Mouse (Mus musculus): ENCODE data around the gene Bcl6b.

Gene Bcl6b

DNA sequence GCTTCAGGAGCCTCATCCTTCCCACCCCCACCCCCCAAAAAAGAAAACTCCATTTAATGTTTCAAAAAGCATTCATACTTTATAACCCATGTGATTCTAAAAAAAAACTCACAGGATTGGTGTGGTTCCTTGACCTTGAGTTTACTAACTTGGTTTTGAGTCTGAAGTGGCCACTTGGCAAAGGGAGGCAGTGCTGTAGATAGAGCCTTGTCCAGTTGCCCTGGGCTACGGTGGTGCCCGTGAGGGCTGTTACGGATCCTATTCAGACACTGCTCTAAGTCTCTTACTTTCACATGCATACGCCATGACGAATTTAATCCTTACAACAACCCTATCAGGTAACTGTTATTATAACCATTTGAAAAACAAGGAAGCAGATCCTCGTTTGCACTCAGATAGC lies 17.6 kb downstream of the Bcl6b start:
- no peak for DNase-seq

DNA sequence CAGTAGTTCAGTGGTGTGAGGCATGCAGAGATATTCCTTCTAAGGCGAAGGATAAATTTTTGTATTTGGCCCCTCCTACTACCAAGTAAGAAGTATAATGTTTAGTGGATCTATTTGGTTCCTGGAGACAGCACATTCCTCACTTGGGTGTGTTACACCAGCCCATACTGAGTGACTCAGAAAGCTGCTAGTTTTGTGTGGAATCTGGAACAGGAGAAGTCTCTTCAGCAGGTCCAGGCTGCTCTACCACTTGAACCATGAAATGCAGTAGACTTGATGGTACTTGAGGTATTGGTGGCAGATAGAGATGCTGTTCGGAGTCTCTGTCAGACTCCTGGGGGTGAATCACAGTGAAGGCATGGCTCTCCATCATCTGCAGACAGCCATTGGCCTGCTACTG lies 18.9 kb downstream of the Bcl6b start:
- DNase-seq = no peak

DNA sequence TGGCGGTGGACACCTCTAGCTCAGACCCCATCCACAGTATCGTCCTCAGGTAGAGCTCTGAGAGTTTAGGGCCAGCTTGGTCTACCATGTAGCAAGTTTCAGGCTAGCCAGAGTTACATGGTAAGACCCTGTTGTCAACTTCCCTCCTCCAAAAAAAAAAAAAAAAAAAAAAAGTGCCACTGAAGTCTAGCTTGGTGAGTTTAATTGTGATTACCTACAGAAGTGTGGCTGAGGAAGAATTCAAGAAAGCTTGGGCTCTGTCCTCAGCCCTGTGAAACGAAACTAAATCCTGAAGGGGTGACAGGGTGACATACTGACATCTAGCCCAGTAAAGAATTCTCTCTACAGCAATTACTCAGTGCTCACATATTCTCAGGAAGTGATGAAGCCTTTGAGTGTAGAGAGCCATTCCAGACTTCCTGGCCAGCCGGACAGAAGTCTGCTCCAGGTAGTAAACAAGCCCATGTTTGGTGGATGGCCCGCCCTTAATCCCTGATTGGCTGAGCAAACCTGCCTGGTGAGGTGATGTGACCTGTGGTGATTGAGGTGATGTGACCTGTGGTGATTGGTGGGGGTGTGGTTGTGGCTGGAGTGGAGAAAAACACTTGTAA lies 20.7 kb downstream of the Bcl6b start:
- DNase-seq = no peak

DNA sequence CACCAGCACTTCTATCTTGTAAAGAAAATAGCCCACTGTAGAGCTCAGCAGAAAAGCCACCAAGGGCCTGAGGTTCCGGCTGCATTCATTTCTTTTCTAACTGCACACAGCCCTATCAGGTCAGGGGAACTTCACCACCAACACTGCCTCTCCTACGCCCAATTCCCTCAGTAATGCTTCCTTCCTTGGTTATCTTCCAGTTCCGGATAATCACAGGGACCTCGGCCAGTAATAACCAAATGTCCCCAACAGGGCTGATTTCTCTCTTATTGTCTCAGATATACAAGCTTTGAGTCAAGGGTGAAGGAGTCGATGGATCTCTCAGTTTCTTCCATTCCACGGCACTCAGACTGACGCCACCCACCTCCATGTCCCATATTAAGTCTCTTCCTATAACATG lies 22.3 kb downstream of the Bcl6b start:
- no peak for DNase-seq

- DNase-seq = no peak
Measured at GRCm38 (mm10) chr11:70206801-70207200, 22.8 kb downstream of the Bcl6b start.

DNA sequence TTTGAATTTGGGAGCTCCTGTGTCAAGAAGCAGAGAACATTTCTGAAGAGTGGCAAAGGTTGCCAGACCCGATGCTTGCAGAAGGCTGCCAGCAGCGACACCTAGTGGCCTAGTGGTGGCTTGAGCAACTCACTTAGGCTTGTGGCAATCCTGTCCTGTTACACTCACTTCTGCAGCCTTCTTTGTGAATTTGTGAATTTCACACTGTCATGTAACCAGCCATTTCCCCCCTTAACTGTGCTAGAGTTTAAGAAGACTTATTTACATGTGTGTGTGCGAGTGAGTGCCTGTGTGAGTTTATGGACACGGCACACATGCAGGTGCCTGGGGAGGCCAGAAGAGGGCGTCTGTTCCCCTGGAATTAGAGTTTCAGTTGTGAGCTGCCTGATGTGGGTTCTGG lies 27.9 kb downstream of the Bcl6b start:
- DNase-seq = peak; percentile 87

DNA sequence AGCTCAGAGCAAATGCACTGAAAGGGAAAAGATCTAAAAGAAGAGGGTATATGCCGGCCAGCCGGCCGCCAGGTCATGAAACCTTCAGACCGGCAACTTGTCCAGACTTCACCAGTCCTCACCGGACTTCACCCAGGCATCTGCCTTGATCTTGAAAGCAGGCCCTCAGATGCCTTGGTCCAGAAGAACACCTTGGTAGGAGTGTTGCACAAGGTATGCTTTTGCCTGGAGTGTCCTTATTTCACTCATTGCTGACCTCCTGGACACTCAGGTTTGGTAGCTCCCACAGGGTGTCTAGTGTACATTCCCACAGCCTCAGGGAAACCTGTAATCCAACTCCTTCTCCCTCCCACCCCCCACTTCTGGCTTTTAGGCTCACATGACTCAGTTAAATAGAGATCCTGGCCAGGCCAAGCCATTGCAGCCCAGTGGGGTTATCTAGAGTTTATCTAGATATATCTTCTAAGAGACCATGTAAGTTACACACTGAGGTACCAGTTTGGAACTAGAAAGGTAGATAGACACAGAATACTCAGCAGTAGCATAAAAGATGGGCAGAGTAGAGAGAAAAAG lies 29.5 kb downstream of the Bcl6b start:
- no peak for DNase-seq

DNA sequence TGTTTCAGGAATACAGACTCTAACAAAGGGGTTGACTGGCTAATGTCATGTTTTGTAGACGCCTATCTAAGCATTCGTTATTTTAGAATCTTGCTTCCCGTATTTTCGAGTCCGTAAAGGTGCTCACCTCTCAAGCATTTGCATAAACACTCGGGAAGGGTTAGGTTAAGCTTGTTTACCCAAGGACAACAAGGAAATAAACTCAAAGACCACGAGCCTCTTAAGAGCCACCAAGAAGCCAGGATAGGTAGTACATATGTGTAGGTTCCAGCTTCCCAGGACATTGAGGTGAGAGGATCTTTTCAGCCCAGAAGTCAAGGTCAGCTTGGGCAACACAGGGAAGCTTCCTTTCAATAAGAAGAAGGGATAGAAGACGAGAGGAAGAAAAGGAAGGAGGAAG lies 30.5 kb downstream of the Bcl6b start:
- DNase-seq = no peak

DNA sequence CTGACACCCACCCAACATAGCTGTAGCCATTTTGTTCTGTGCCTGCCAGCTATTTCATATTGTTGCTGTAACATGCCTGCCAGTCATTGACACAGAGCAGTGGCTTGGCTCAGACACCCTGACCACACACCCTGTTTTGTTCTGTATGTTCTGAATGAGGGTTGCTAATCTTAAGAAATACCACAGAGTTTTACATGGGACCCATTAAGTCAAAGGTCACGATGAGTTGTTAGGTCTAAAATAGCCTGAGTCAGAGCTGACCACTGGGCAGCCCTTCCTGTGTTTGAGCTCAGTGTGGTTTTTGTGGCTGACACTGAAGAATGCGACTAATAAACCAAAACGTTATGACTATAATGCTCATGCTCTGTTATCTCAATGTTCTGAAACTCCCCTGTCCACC lies 31.3 kb downstream of the Bcl6b start:
- no peak for DNase-seq

DNA sequence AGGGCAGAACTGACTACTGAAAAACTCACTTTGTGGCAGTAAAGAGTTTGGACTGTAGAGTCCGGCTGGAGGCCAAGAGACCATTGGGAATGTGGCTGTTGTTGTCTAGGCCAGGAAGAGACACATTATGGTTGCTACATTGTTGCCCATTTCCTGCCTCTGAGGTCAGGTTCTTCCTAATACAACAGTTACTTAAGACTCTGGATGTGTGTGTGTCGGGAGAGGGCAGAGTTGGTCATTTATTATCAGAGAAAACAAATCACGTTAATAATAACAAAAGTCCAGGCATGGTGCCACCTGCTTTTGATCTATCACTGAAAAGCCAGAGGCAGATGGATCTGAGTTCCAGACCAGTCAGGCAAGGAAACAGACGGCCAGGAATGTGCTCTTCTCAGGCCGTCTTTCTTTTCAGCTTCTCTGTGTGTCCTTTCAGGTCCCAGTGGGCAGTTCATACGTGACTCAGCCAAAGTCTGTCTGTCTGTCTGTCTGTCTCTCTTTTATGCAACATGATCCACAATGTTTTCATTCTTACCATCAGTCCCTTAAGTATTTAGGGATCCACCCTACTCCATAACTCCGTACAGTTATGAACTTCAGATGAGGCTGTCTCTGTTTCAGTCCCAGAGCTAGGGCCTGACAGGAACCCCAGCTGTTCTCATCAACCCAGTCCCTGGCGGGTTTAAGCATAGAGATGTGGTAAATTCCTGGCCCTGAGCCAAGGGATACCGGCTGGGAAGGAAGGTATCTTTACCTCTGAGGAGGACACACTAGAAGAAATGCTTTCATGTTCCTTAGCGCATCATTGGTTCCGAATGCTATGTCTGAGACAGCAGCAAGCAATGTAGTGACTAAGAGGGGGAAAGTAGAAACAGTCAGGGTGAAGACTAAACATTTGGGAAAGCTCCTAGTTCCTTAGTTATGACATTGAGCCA lies 36.0 kb downstream of the Bcl6b start:
- DNase-seq = no peak

DNA sequence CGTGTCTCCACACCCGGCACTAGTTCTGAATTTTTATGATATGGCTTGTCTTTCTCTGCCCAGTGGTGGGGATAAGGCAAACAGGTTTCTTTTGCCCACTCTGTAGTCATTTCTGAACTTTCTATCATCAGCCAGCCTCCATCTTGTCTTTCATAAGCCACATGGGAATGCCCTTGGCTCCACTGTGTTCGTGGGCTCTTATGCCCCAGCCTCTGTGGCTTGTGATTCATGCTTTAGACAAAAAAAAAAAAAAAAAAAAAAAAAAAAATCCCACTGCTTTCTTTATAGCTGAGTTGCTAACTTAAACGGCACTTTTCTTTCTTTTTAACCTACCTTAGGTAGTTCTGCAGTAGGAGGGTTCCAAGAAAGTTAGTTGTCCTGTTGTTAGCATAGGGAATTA lies 37.4 kb downstream of the Bcl6b start:
- DNase-seq = no peak

- no peak for DNase-seq
Measured at GRCm38 (mm10) chr11:70191188-70191587, 38.4 kb downstream of the Bcl6b start.

GRCm38 (mm10) chr11:70189319-70190134 lies 40.1 kb downstream of the Bcl6b start:
- no peak for DNase-seq

GRCm38 (mm10) chr11:70185120-70185519 lies 44.5 kb downstream of the Bcl6b start:
- DNase-seq = no peak

DNA sequence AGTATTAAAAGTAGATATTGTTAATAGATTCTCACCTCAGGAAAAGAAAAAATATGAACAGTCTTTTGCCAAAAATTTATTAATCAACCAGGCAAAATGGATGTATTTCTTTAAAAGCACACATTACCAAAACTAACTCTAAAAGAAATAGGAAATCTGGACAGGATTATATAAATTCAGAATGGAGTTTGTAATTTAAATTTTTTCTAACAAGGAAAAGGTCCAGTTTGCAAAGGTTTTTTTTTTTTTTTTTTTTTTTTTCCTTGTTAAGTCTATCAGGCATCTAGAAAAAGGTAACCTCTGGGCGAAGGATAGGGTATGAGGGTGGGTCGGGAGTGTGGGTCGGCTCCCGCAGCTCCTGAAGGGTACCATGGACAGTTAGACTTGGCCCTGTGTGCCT lies 49.1 kb downstream of the Bcl6b start:
- DNase-seq = no peak

DNA sequence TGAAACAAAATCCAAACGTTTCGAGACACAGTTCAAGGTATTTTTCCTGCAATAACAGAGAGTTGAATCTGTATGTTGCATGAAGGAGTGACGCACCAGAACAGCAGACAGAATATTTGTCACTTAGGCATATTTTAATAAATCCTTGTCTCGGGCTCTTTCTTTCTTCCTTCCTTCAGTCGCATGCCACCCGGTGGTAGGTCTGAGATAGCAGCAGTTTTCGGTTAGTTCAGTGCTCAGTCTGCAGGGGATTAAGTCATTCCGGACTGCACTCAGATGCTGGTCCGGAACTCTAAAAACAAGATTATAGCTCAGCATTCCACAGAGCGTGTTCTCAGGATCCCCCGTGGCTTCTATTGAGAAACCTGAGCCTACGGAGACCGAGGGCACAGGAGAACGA lies 50.2 kb downstream of the Bcl6b start:
- peak; percentile 20 for DNase-seq

DNA sequence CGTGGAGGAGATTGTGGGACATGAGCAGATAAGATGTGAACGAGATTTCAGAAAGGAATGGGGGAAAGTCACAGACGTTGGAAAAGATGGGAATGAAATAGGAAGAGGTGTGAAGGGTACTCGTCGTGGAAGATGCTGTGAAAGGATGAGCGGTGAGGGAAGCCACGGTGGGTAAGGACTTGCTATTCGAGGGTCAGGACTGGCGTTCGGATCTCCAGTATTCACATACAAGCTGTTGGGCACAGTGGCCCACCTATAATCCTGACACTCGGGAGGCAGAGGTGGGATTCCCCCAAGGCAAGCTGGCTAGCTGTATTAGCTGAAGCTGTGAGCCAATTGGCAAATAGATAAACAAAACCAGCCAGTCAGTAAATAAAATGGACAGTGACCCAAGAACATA lies 50.8 kb downstream of the Bcl6b start:
- no peak for DNase-seq

- DNase-seq = no peak
Measured at GRCm38 (mm10) chr11:70178311-70178710, 51.3 kb downstream of the Bcl6b start.

DNA sequence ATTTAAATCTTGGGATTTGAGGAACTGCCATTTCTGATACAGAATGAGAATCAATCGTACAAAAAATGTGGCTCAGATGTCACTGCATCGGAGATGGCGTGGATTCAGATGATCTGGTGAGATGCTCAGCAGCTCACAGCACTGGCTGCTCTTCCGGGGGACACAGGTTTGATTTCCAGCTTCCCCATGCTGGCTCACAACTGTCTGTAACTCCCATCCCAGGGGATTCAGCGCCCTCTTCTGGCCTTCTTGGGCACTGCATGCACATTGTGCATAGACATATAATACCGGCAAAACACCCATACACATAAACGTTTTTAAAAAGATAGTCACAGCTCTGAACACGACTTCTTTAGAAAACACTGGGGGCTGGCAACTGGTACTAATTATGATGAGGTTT lies 52.0 kb downstream of the Bcl6b start:
- peak; percentile 31 for DNase-seq

DNA sequence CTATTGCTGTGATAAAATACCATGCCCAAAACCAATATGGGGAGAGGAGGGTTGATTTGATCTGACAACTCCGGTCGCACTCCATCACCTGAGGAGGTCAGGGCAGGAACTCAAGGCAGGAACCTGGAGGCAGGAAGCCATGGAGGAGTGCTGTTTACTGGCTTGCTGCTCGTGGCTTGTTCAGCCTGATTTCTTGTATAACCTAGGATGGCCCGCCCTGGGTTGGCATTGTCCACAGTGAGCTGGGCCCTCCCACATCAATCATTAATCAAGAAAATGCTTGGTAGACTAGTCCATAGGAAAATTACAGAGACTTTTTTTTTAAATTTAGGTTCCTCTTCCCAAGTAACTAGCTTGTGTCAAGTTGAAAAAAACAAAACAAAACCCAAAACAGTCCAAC lies 55.1 kb downstream of the Bcl6b start:
- no peak for DNase-seq

All from liver (tissue).